ENCODE assay signal across 18 mouse cellular contexts in genomic region chr5:36445028-36445427, GRCm38 (mm10). TPM values are rescaled to one million over a fixed set of nuclear protein-coding genes. Genes with fewer than 3 reads are reported as not detected.
DNase-seq lines count a peak whose midpoint lies in the region; ATAC-seq lines count a peak whose summit lies in the region.
"Had no signal": no experiment of that assay in that cellular context is flagged by ENCODE, and none has a peak within 500 bp of the region (broad histone marks: within the 10 kb centered on the region; RNA-seq: fewer than 3 reads in every experiment).

No protein-coding gene starts in this region.

- H3K4me3 ChIP-seq in neural tube, embryonic 13.5 days = no peak overlapping the region
- no peak overlapping the region for H3K4me3 ChIP-seq in neural tube, embryonic 15.5 days (replicated peaks)
- H3K4me3 ChIP-seq: hindbrain, embryonic 13.5 days; midbrain, embryonic 13.5 days; neural tube, embryonic 12.5 days had no signal

- no peak overlapping the region for H3K4me2 ChIP-seq in neural tube, embryonic 13.5 days
- H3K4me2 ChIP-seq in neural tube, embryonic 15.5 days = no peak overlapping the region
- H3K4me2 ChIP-seq: hindbrain, embryonic 13.5 days; midbrain, embryonic 13.5 days; neural tube, embryonic 12.5 days had no signal

- 0 out of 2 replicates have a peak, but pooled peaks cover 3% of the 10 kb centered on the region for H3K27me3 ChIP-seq in neural tube, embryonic 13.5 days
- no peaks in the 10 kb centered on the region for H3K27me3 ChIP-seq in neural tube, embryonic 15.5 days (replicated peaks)
- H3K27me3 ChIP-seq: neural tube, embryonic 12.5 days had no signal

- H3K9ac ChIP-seq in neural tube, embryonic 13.5 days = no peak overlapping the region
- no peak overlapping the region for H3K9ac ChIP-seq in neural tube, embryonic 15.5 days (replicated peaks)
- H3K9ac ChIP-seq: hindbrain, embryonic 13.5 days; midbrain, embryonic 13.5 days; neural tube, embryonic 12.5 days had no signal

- no peak for DNase-seq in neural tube, embryonic 10.5 days (ENCODE audit: extremely low spot score, low spot score)
- peak; percentile 69 for DNase-seq in cerebellum, adult 11-12 months
- DNase-seq in cerebellum, adult 9-11 months = peak; percentile 73
- no peak for DNase-seq in gastrocnemius, postnatal 4 days (ENCODE audit: low spot score in 2 of 2)
- DNase-seq in heart, adult 9 months (ENCODE audit: low spot score in 2 of 2) = no peak
- no peak for DNase-seq in B cell, adult 2 months
- DNase-seq: embryo, embryonic 11 days; gastrocnemius, postnatal 25 days; kidney, postnatal 25 days; lung, postnatal 36 days; right cerebral cortex, adult 18-20 months had no signal

- H3K9me3 ChIP-seq in neural tube, embryonic 13.5 days = no peaks in the 10 kb centered on the region
- no peaks in the 10 kb centered on the region for H3K9me3 ChIP-seq in neural tube, embryonic 15.5 days (replicated peaks)
- H3K9me3 ChIP-seq: hindbrain, embryonic 13.5 days; midbrain, embryonic 13.5 days; neural tube, embryonic 12.5 days had no signal

- no peaks in the 10 kb centered on the region for H3K36me3 ChIP-seq in neural tube, embryonic 13.5 days
- no peaks in the 10 kb centered on the region for H3K36me3 ChIP-seq in neural tube, embryonic 15.5 days
- H3K36me3 ChIP-seq: hindbrain, embryonic 13.5 days; midbrain, embryonic 13.5 days; neural tube, embryonic 12.5 days had no signal

- peaks cover 13% of the 10 kb centered on the region; the same call in 1 of the 2 replicates for H3K4me1 ChIP-seq in neural tube, embryonic 13.5 days (replicated peaks)
- H3K4me1 ChIP-seq in neural tube, embryonic 15.5 days = peaks cover 14% of the 10 kb centered on the region

- H3K27ac ChIP-seq in neural tube, embryonic 13.5 days (replicated peaks) = no peak overlapping the region
- H3K27ac ChIP-seq in neural tube, embryonic 15.5 days (replicated peaks) = 0 out of 2 replicates have a peak overlapping the region, but pooled peaks have one; percentile 9
- H3K27ac ChIP-seq: hindbrain, embryonic 13.5 days; neural tube, embryonic 12.5 days had no signal

- WGBS in neural tube, embryonic 13.5 days = 31% methylated on average over 8 of the region's 8 CpGs
- WGBS in neural tube, embryonic 15.5 days = 23% methylated on average over 8 of the region's 8 CpGs

- ATAC-seq in neural tube, embryonic 13.5 days (ENCODE audit: low read depth) = 0 out of 2 replicates have a peak, but pooled peaks have one; percentile 45
- peak; percentile 26; the same call in 1 of the 2 replicates for ATAC-seq in neural tube, embryonic 15.5 days (ENCODE audit: low FRiP score)
- ATAC-seq: activated CD4-positive, CD25-positive, alpha-beta regulatory T cell, adult 4 months; intestine, postnatal 0 days had no signal

RNA-seq across cellular contexts. Expression of gene Grpel1, which starts 19.8 kb away (rescaled TPM):
- polyA plus RNA-seq in neural tube, embryonic 13.5 days (2015; fragmentation: Nextera tagmentation; extraction: Ambion mirVana) = 45.2 and 46.3 TPM in 2 replicates
- polyA plus RNA-seq in neural tube, embryonic 15.5 days (2015; fragmentation: Nextera tagmentation; extraction: Ambion mirVana) = 42.8 and 47.1 TPM in 2 replicates
- total RNA-seq in gastrocnemius, postnatal 4 days (2021) = 10 to 100 TPM; 31.7 to 34.9 TPM

RNA-seq across cellular contexts. Expression of gene Tada2b, which starts 39.1 kb away (rescaled TPM):
- polyA plus RNA-seq in neural tube, embryonic 13.5 days (2015; fragmentation: Nextera tagmentation; extraction: Ambion mirVana) = 2.8 and 3.0 TPM in 2 replicates
- polyA plus RNA-seq in neural tube, embryonic 15.5 days (2015; fragmentation: Nextera tagmentation; extraction: Ambion mirVana) = 2.8 and 2.9 TPM in 2 replicates
- total RNA-seq in gastrocnemius, postnatal 4 days (2021) = 10 to 100 TPM; 11.3 to 13.5 TPM

RNA-seq across cellular contexts. Expression of gene Ccdc96, which starts 39.4 kb away (rescaled TPM):
- 3.4 and 4.0 TPM in 2 replicates for polyA plus RNA-seq in neural tube, embryonic 13.5 days (2015; fragmentation: Nextera tagmentation; extraction: Ambion mirVana)
- 2.1 and 3.0 TPM in 2 replicates for polyA plus RNA-seq in neural tube, embryonic 15.5 days (2015; fragmentation: Nextera tagmentation; extraction: Ambion mirVana)
- under 1 TPM in 1 of 2 experiments, not detected in 1; 0.08 TPM for total RNA-seq in gastrocnemius, postnatal 4 days (2021)
- polyA plus RNA-seq: activated CD4-positive, CD25-positive, alpha-beta regulatory T cell, adult 4 months had no signal

RNA-seq across cellular contexts. Expression of gene Sorcs2, which starts 47.1 kb away (rescaled TPM):
- 10.8 and 11.4 TPM in 2 replicates for polyA plus RNA-seq in neural tube, embryonic 13.5 days (2015; fragmentation: Nextera tagmentation; extraction: Ambion mirVana)
- 14.2 and 14.8 TPM in 2 replicates for polyA plus RNA-seq in neural tube, embryonic 15.5 days (2015; fragmentation: Nextera tagmentation; extraction: Ambion mirVana)
- total RNA-seq in gastrocnemius, postnatal 4 days (2021) = 10 to 100 TPM; 35.8 to 38.1 TPM

Comparison
In these comparisons a context has a peak if more than half of its experiments do, and no peak if none do; other contexts are left out.
1. DNase-seq: peak in cerebellum, adult 11-12 months (single experiment) and cerebellum, adult 9-11 months (single experiment); none in neural tube, embryonic 10.5 days (single experiment), gastrocnemius, postnatal 4 days (0 of 2), heart, adult 9 months (0 of 2) and B cell, adult 2 months (0 of 2).